Mouse (Mus musculus): Measurements from ENCODE around the gene Defb30.
A peak's percentile ranks its signal among the peaks of the same experiment; 100 is the strongest.

The Defb30 gene

DNA sequence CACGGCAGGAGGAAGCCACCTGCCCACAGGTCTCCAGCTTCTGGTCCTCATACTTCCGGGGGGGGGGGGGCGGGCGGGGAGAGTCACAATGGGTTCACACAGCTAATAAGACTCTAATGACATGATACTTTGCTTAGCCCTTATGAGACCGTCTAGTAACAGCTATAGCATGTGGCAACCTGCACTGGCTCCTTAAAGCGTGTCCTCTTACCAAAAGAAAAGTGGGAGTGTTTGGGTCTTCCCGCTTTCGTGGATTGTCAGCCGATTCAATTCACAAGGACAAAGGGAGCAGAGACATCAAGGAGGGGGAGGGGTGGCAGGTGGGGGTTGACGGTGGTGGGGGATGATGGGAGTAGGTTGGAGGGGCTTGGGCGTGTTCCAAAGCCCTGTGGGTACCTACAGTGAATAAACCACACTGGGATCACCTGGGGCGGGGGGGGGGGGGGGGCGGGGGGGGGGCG is at the start of gene Defb30:
Gene Defb30, minus strand, starts transcription at position 51 of the 461 bp plus-strand sequence.
- DNase-seq (ENCODE audit: low read depth, low spot score), result no peak

DNA sequence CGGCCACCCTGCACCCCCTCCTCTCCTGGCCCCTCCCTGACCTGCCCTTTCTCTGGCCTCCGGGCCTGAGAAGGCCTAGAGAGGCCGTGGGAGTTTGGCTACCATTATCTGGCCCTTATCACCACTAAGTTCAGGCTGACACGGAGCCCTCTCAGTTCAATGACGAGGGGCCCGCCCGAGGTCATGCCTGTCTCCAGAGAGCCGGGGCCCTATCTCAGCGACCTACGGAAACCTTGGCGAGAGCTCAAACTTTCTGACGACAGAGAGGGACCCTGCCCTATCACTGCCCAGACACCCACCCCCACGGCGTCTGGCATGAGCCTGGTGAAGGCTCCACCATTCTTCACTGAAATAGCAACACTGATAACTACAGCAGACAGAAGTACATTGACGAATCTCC is 17.9 kb upstream of the Defb30 start:
- DNase-seq (ENCODE audit: low read depth, low spot score), result no peak

GRCm38 (mm10) chr14:63066630-63067310 is 17.0 kb upstream of the Defb30 start:
- DNase-seq (ENCODE audit: low read depth, low spot score), result peak; percentile 81

GRCm38 (mm10) chr14:63065391-63065790 is 15.6 kb upstream of the Defb30 start:
- no peak for DNase-seq (ENCODE audit: low read depth, low spot score)

GRCm38 (mm10) chr14:63062184-63062583 is 12.4 kb upstream of the Defb30 start:
- DNase-seq (ENCODE audit: low read depth, low spot score), result no peak

GRCm38 (mm10) chr14:63060361-63060760 is 10.6 kb upstream of the Defb30 start:
- no peak for DNase-seq (ENCODE audit: low read depth, low spot score)

- peak; percentile 98 for DNase-seq (ENCODE audit: low read depth, low spot score)
Observed at GRCm38 (mm10) chr14:63054729-63055128, 5.0 kb upstream of the Defb30 start.

DNA sequence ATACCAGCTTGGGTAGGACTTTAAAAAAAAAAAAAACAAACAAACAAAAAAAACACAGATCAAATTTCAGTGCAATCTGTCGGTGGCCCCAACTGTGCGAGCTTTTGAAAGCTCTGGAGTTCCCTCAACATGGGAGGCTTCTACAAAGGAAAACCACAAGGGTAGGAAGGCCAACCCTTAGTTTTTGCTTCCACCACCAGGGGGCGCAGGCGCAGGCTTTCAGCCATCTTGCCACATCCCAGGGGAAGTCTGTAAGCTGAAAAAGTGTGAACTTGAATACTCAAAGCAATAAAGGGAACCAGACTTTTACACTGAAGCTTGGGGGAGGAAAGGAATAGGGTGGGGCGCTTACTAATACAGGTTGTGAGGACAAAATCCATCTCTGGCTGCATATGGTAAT is 1.0 kb upstream of the Defb30 start:
- DNase-seq (ENCODE audit: low read depth, low spot score), result peak; percentile 57

- no peak for DNase-seq (ENCODE audit: low read depth, low spot score)
Observed at GRCm38 (mm10) chr14:63046691-63047090, 3.1 kb downstream of the Defb30 start, which contains the start of gene Defb42. Gene Defb42, plus strand, starts transcription at chr14:63046991.

GRCm38 (mm10) chr14:63020524-63021156 is 29.1 kb downstream of the Defb30 start:
- DNase-seq (ENCODE audit: low read depth, low spot score), result peak; percentile 71

- DNase-seq (ENCODE audit: low read depth, low spot score), result peak; percentile 67
Observed at GRCm38 (mm10) chr14:63014667-63015066, 35.1 kb downstream of the Defb30 start.

- no peak for DNase-seq (ENCODE audit: low read depth, low spot score)
Observed at GRCm38 (mm10) chr14:63013082-63013481, 36.7 kb downstream of the Defb30 start.

- DNase-seq (ENCODE audit: low read depth, low spot score), result no peak
Observed at GRCm38 (mm10) chr14:63011471-63011870, 38.3 kb downstream of the Defb30 start, which contains the start of gene Defb43. Gene Defb43, plus strand, starts transcription at chr14:63011771.

- no peak for DNase-seq (ENCODE audit: low read depth, low spot score)
Observed at GRCm38 (mm10) chr14:63002588-63002987, 47.2 kb downstream of the Defb30 start.

DNA sequence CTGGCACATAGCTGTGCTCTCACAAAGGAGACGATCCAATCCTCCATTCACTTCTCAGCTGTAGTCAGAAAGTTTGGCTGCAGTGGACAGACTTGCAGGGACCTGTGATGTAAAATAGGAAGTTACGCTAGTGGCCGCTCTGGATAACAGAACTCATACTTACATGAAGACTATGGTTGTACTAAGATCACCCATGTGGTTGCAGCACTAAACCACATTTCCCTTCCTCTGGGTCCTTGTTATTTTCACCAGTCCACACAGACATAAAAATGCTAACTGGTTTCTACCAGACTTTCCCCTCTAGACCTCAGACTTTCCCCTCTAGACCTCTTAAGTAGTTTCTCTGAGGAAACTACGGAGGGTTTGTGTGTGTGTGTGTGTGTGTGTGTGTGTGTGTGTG is 50.8 kb downstream of the Defb30 start:
- DNase-seq (ENCODE audit: low read depth, low spot score), result no peak

- DNase-seq (ENCODE audit: low read depth, low spot score), result no peak
Observed at GRCm38 (mm10) chr14:62997777-62998176, 52.0 kb downstream of the Defb30 start, which contains the start of gene Defb47. Gene Defb47, plus strand, starts transcription at chr14:62998077.

DNA sequence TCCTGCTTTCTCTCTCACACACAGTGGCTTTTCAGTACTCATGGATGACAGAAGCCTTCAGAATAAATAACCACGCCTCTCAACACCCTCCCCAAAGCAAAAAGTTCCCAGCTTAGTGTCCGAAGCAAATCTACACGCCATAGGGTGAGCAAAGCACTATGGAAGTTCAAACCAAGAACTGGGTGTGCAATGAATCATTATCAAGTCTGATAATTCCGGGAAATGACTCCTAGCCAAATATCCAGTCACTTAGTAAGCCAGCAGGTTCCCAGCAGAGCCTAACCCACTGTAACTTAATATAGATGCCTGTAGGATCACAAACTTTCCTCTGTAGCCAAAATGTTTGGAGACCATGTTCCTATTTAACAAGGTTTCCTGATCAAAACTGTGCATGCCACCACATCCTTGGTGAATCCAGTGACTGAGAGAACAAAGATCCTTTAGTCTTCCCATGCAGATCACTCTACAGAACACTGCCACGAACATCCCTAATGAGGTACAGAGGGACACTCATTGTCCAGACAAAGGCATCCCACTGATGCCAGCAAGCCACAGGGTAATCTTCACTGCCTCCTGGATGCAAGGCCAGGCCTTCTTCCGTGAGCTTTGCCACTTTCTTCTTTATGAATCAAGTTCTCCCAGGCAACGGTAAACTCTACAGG is 57.8 kb downstream of the Defb30 start:
- DNase-seq (ENCODE audit: low read depth, low spot score), result peak; percentile 59

- no peak for DNase-seq (ENCODE audit: low read depth, low spot score)
Observed at GRCm38 (mm10) chr14:62991271-62991670, 58.5 kb downstream of the Defb30 start.

DNA sequence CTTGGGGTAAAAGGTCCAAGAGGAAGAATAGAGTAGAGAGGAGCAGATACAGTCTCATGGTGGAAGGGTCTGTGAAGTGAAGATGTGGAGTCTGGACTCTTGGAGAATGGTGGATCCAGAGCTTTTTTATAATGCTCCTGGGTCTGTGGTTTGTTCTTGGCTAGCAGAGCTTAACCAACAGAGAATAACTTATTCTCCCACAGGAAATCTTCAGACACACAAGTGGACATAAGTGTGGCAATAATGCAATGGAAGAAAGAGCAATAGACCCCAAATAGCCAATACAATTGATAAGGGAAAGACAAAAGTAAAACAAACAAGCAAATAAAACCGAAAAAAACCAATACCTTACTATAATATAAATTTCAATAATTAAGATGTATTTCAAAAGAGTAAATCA is 65.3 kb downstream of the Defb30 start, which contains the start of gene Defb48:
Gene Defb48, minus strand, starts transcription at position 101 of the 400 bp plus-strand sequence.
- DNase-seq (ENCODE audit: low read depth, low spot score), result no peak

Data from brain, adult 2 months (tissue).